Mouse (Mus musculus): ENCODE data around the gene Gm20865.
"Not testable (repeated sequence)": the region's sequence is repeated elsewhere in the genome, so short reads cannot be mapped to it uniquely, and the experiment has no call there.

Gene Gm20865

DNA sequence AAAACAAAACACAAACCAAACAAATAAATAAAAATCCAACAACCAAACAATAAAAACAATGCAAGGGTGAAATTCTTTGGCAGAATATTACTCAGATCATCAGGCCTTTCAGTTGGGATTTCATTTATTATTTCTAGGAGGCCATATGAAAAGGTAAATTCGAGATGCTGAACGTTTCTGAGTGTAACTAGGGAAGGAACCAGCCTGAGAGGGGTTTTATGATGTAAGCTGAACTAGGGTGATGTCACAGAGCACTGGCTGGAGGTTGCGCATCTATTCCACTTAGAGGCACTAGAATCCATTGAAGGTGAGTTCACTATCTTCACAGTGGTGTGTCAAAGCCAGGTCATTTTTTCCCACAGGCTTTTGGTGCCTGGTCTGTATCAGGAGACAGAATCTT, at the start of gene Gm20865:
Gene Gm20865 (plus strand): TSS at position 301 of the 400 bp plus-strand sequence.
- not testable (repeated sequence) for DNase-seq (ENCODE audit: low read depth)
